Mouse (Mus musculus): ENCODE results near the gene Msgn1. TPM values are rescaled to one million over a fixed set of nuclear protein-coding genes. Genes with fewer than 3 reads are reported as not detected.

Gene Msgn1
- polyA plus RNA-seq (2012; rRNA removed), result not detected in 2 replicates

GRCm38 (mm10) chr12:11208872-11209271 is at the start of gene Msgn1:
Gene Msgn1, minus strand, starts transcription at chr12:11208972.

Other genes starting within 250 kb of the Msgn1 start
- gene Kcns3, start 57.9 kb downstream of the Msgn1 start, polyA plus RNA-seq (2012; rRNA removed), result 0.03 and 0.10 TPM in 2 replicates
- gene Gen1, start 56.8 kb upstream of the Msgn1 start, polyA plus RNA-seq (2012; rRNA removed), result 5.0 and 6.2 TPM in 2 replicates
- 27.5 and 27.8 TPM in 2 replicates for gene Smc6, start 56.9 kb upstream of the Msgn1 start, polyA plus RNA-seq (2012; rRNA removed)
- 0.05 and 0.10 TPM in 2 replicates for gene Vsnl1, start 227.6 kb upstream of the Msgn1 start, polyA plus RNA-seq (2012; rRNA removed)
- not detected in 2 replicates for gene Rad51ap2, start 247.1 kb upstream of the Msgn1 start, polyA plus RNA-seq (2012; rRNA removed)